Mouse (Mus musculus): ENCODE results near the gene Denr. TPM values are rescaled to one million over a fixed set of nuclear protein-coding genes. Genes with fewer than 3 reads are reported as not detected.

Denr gene
- polyA plus RNA-seq, 1 experiment, result 51.8 TPM

DNA sequence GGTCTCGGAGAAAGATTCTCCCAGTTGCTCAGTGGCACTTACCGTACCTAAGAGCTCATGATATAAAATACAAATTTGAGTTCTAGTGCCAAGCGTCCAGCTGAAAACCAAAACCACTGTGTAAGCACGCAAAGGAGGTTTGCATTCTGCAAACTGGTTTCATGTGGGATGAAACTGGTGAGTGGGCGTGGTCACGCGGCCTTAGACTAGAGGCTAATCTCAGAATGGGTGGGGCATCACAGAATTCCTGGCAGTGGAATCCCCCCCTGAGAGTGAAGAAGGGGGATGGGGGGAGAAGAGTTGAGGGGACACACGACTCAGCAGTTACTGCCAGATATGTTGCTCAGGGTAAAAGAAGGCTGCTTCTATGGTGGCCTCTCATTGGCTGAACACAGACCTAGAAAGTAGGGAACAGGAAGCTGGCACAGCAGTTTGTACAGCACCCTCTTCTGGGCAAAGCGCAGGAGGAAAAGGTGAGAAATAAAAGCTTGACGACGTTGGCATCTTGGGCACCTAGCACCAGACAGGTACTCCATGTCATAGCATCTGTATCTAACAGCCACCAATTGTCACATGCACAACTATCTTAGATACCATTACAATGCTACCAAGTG lies 2.8 kb upstream of the Denr start:
- H3K4me1 ChIP-seq (ENCODE audit: control insufficient read depth, insufficient read depth, low read length), result peaks cover 29% of the 10 kb centered on the region
- H3K4me3 ChIP-seq (ENCODE audit: insufficient read depth, low read length), result no peak overlapping the region
- H3K27ac ChIP-seq (ENCODE audit: insufficient read depth, low read depth, low read length), result no peak overlapping the region
- TF ChIP-seq CTCF (IDR thresholded peaks at IDR 0.05; ENCODE audit: low read depth, low read length), result no peak
- TF ChIP-seq POLR2A (IDR thresholded peaks at IDR 0.05; ENCODE audit: borderline replicate concordance, low read depth, low read length), result no peak

DNA sequence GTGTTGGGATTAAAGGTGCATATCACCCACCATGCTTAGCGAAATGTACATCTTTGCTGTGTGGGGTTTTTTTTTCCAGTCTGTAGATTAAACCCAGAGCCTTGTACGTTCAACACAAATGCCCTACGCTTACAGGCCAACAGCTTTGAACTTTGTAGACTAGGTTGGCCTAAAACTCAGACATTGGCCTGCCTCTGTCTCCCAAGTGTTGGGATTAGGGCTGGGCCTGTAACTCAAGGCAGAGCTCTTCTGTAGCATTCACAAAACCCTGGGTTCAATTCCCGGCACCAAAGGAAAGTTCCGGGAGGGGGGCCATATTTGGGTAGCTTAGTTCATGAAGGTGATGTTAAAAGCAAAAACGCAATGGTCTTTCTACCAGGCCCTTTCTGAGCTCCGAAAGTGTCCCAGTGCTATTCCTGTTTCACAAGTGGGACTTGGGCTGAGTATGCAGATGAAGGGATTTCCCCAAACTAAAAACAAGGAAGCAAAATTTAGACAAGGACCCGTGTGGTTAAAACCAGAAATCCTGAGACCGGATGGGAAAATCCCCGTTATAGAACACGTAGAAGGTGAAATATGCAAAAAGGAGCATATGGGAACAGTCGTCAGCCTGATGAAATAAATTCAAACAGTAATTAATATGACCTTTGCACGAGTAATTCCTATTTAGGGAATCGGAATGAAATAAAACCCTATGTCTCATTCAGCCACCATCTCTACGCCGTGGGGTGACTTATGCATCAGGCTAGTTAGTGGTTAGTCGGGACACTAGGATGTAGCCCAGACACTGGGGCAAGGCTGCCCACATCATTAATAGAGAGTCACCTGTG lies 614 bp upstream of the Denr start:
- Histone ChIP-seq H3K4me3 (ENCODE audit: insufficient read depth, low read length) (peak overlapping the region; percentile 63), H3K27ac (ENCODE audit: insufficient read depth, low read depth, low read length) (peak overlapping the region; percentile 78), H3K4me1 (ENCODE audit: control insufficient read depth, insufficient read depth, low read length) (peaks cover 38% of the 10 kb centered on the region)
- no peak for TF ChIP-seq POLR2A (IDR thresholded peaks at IDR 0.05; ENCODE audit: borderline replicate concordance, low read depth, low read length)

DNA sequence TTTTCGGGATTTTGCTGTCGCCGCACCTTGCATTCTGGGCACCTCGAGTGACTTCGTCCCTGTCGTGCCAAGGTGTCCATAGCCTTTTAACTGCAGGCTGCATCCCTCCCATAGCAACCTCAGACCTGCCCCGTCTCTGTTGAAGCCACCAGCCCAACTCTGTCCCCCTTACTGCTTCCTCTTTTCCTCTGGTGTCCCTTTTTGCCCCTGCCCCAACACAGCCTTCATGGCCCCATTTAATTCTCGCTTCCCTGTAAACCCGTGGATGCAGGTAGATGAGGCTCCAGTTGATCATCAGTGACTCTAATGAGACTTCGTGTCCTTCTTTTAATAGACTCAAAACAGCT lies 629 bp downstream of the Denr start:
- Histone ChIP-seq H3K27ac (ENCODE audit: insufficient read depth, low read depth, low read length) (peak overlapping the region; percentile 72), H3K4me1 (ENCODE audit: control insufficient read depth, insufficient read depth, low read length) (peaks cover 42% of the 10 kb centered on the region), H3K4me3 (ENCODE audit: insufficient read depth, low read length) (peak overlapping the region; percentile 96)
- no peak for TF ChIP-seq CTCF (IDR thresholded peaks at IDR 0.05; ENCODE audit: low read depth, low read length)
- no peak for TF ChIP-seq POLR2A (IDR thresholded peaks at IDR 0.05; ENCODE audit: borderline replicate concordance, low read depth, low read length)

DNA sequence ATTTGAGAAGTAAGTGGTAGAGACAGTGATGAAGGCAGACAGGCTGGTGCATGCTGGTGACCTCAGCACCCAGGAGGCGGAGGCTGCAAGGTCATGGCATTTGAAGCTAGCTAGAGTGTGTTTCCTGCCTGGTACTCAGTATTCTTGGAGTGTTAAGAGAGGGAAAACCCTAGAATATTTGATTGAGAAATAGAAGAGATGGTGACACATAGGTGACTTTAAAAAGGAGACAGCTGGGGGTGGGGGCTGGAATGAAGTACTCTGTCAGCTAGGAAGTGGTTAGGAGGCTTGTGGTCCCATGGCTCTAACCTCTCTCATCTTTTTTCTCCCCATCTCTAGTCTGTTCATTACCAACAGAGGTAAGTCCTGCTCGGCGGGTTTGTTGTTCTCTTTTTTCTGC lies 7.9 kb downstream of the Denr start:
- H3K4me1 ChIP-seq (ENCODE audit: control insufficient read depth, insufficient read depth, low read length), result peaks cover 38% of the 10 kb centered on the region
- TF ChIP-seq CTCF (IDR thresholded peaks at IDR 0.05; ENCODE audit: low read depth, low read length) (no peak), POLR2A (IDR thresholded peaks at IDR 0.05; ENCODE audit: borderline replicate concordance, low read depth, low read length) (no peak)
- no peak overlapping the region; the same call in 1 of the 2 replicates for H3K27ac ChIP-seq (ENCODE audit: insufficient read depth, low read depth, low read length)
- no peak overlapping the region for H3K4me3 ChIP-seq (ENCODE audit: insufficient read depth, low read length)

DNA sequence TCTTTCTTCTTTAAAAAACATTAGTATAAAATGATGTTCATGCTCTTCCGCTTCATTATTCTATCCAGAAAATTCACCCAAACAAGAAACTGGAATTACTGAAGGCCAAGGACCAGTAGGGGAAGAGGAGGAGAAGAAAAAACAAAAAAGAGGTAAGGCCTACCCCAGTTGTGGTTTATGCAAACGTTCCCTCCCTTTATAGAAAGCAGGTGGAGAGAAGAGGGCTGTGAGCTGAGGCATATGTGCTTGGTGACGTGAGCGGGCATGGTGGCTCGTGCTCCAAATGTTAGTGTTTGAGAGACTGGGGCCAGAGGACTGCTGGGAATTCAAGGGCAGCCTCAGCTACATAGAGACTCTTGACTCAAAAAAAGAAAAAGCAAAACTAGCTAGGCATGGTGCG lies 15.1 kb downstream of the Denr start:
- no peak overlapping the region for H3K27ac ChIP-seq (ENCODE audit: insufficient read depth, low read depth, low read length)
- TF ChIP-seq POLR2A (IDR thresholded peaks at IDR 0.05; ENCODE audit: borderline replicate concordance, low read depth, low read length) (no peak), CTCF (IDR thresholded peaks at IDR 0.05; ENCODE audit: low read depth, low read length) (no peak)
- H3K4me3 ChIP-seq (ENCODE audit: insufficient read depth, low read length), result no peak overlapping the region
- H3K4me1 ChIP-seq (ENCODE audit: control insufficient read depth, insufficient read depth, low read length), result no peaks in the 10 kb centered on the region

DNA sequence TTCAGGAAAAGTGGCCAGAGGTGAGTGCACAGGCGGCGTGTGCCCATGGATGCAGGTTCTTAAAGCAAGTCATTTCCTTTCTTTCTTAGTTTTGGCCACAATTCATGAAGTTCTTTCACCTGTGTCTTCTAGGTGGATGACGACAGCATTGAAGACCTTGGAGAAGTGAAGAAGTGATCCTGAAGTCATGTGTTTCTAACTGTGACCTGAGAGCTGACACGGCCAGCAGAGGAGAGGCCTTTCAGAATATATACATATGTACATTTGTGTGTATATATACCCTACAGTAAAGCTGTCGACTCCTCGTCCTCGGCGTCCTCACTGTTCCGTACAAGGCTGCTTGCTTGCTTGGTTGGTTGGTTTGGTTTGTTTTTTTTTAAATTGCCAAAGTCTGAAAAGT lies 20.1 kb downstream of the Denr start, which contains the start of gene Gm43518:
TSS of gene Gm43518 (plus strand) at position 301 of the 400 bp plus-strand sequence.
- Histone ChIP-seq H3K27ac (ENCODE audit: insufficient read depth, low read depth, low read length) (no peak within 1 kb of the TSS), H3K4me1 (ENCODE audit: control insufficient read depth, insufficient read depth, low read length) (no peaks in the 10 kb centered on the region), H3K4me3 (ENCODE audit: insufficient read depth, low read length) (no peak within 1 kb of the TSS)
- TF ChIP-seq CTCF (IDR thresholded peaks at IDR 0.05; ENCODE audit: low read depth, low read length), result no peak
- TF ChIP-seq POLR2A (IDR thresholded peaks at IDR 0.05; ENCODE audit: borderline replicate concordance, low read depth, low read length), result no peak

DNA sequence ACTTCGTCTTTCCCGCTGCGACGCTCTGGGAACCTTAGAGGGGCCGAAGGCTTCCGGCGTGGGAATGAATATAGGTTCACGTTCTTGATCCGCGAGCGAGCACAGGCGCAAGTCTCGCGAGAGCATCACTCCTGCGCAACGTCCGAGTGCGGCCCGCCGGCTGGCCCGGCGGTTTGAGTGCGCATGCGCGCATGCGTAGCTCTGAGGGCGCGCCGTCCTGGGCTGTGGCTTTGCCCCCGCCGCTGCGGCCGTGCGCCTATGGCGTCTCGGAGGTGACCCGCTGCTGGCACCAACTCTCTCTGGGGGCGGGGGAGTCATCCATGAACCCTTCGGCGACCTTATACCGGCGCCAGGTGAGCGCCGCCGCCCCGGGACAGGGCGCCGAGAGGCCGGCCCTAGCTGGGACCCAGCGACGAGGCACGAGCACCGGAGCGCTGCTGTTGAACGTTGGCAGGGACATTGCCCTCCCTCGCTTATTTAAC lies 23.6 kb downstream of the Denr start, which contains the start of gene Ccdc62:
TSS of gene Ccdc62 (plus strand) at position 172 of the 482 bp plus-strand sequence.
- peak; percentile 72; the same call in 1 of the 2 replicates for TF ChIP-seq POLR2A (IDR thresholded peaks at IDR 0.05; ENCODE audit: borderline replicate concordance, low read depth, low read length)
- TF ChIP-seq CTCF (IDR thresholded peaks at IDR 0.05; ENCODE audit: low read depth, low read length), result no peak
- no peaks in the 10 kb centered on the region for H3K4me1 ChIP-seq (ENCODE audit: control insufficient read depth, insufficient read depth, low read length)
- H3K4me3 ChIP-seq (ENCODE audit: insufficient read depth, low read length), result peak within 1 kb of the TSS; percentile 82
- peak within 1 kb of the TSS; percentile 65 for H3K27ac ChIP-seq (ENCODE audit: insufficient read depth, low read depth, low read length)

DNA sequence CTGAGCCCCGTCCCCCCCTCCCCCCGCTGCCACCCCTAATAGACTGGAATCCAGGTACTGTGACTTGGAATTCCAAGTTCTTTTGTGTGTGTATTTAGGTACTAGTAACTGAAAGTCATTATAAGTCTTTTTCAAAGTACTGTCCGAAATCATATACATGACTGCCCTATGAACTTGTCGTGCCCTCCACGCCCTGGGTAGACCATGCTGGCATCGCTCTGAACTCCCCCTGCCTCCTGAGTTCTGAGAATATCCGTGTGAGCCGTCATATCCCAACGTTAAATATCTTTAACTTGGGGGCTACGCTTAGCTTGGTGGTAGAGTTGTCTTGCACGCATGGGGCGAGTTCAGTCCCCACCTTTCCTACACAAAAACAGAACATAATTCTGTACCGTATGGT lies 24.2 kb downstream of the Denr start:
- no peaks in the 10 kb centered on the region for H3K4me1 ChIP-seq (ENCODE audit: control insufficient read depth, insufficient read depth, low read length)
- no peak for TF ChIP-seq POLR2A (IDR thresholded peaks at IDR 0.05; ENCODE audit: borderline replicate concordance, low read depth, low read length)
- no peak for TF ChIP-seq CTCF (IDR thresholded peaks at IDR 0.05; ENCODE audit: low read depth, low read length)
- H3K27ac ChIP-seq (ENCODE audit: insufficient read depth, low read depth, low read length), result no peak overlapping the region
- H3K4me3 ChIP-seq (ENCODE audit: insufficient read depth, low read length), result peak overlapping the region; percentile 82

DNA sequence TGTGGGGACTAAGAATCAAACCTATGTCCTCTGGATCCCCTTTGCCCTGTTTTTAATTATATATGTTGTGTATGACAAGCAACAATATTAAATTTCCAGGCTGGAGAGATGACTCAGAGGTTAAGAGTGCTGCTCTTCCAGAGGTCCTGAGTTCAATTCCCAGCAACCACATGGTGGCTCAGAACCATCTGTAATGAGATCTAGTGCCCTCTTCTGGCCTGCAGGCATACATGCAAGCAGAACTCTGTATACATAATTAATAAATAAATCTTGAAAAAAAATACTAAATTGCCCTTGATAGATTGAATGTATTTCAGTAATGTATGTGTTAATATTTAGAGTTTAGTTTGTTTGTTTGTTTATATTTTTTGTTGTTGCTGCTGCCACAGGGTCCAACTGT lies 26.0 kb downstream of the Denr start:
- TF ChIP-seq POLR2A (IDR thresholded peaks at IDR 0.05; ENCODE audit: borderline replicate concordance, low read depth, low read length) (no peak), CTCF (IDR thresholded peaks at IDR 0.05; ENCODE audit: low read depth, low read length) (no peak)
- no peak overlapping the region for H3K4me3 ChIP-seq (ENCODE audit: insufficient read depth, low read length)
- H3K4me1 ChIP-seq (ENCODE audit: control insufficient read depth, insufficient read depth, low read length), result no peaks in the 10 kb centered on the region
- no peak overlapping the region for H3K27ac ChIP-seq (ENCODE audit: insufficient read depth, low read depth, low read length)

DNA sequence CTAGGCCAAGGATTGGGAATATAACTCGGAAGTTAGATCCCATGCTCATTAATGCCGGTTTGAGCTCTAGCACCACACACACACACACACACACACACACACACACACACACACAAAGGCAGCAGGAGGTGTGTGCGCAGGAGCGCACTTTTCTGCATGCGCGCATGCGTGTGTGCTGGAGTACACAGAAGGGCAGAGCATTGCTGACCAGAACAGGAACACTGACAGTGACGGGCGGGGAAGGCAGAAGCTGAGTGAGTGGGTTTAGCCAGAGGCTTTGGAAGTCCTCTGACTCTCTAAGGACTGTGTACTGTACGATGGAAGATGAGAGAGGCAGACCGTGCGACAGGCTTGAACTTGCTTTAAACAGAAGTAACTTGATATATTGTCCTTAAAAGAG lies 26.6 kb downstream of the Denr start:
- Histone ChIP-seq H3K4me3 (ENCODE audit: insufficient read depth, low read length) (no peak overlapping the region), H3K27ac (ENCODE audit: insufficient read depth, low read depth, low read length) (no peak overlapping the region), H3K4me1 (ENCODE audit: control insufficient read depth, insufficient read depth, low read length) (peaks cover 4% of the 10 kb centered on the region)
- TF ChIP-seq POLR2A (IDR thresholded peaks at IDR 0.05; ENCODE audit: borderline replicate concordance, low read depth, low read length) (no peak), CTCF (IDR thresholded peaks at IDR 0.05; ENCODE audit: low read depth, low read length) (no peak)

Data from bone marrow macrophage, adult 2 months (primary cell).